Mouse (Mus musculus) gastrocnemius, postnatal 36 days (tissue): Measurements from ENCODE around the gene Olfr129. TPM values are rescaled to one million over a fixed set of nuclear protein-coding genes. Genes with fewer than 3 reads are reported as not detected.

Experiments used
- DNase-seq, 2 experiments: peaks; one replicate each; pipeline ENCODE4 v3.0.0; 2022
- intact Hi-C: fragments of 180-260 bp; cut with DNase I; formaldehyde crosslinking; loops from one replicate; pipeline ENCODE4 v1.15.1; 2025
- long read RNA-seq, 2 experiments: library from polyadenylated mRNA; stranded (forward); transcript quantifications; one replicate each; pipeline ENCODE4 v2.0.0; 2021
- total RNA-seq, 2 experiments: library from RNA; stranded (reverse); gene quantifications; 2 replicates each; pipeline ENCODE4 v1.2.3; 2021

Olfr129 gene
- total RNA-seq, result not detected
- long read RNA-seq, experiment 1, result 0 reads
- long read RNA-seq, experiment 2, result 0 reads

GRCm38 (mm10) chr17:38059979-38060378, at the start of gene Olfr129:
Olfr129 (minus strand) TSS chr17:38060079.
- intact Hi-C loops, result no loop called here
- no peak for DNase-seq

- intact Hi-C loops, result no loop called here
These were observed 28.7 kb upstream of the Olfr129 start, which contains the start of gene Olfr131 for GRCm38 (mm10) chr17:38088593-38088992. Olfr131 (minus strand) TSS chr17:38088693.

GRCm38 (mm10) chr17:38082364-38082763, 22.5 kb upstream of the Olfr129 start:
- no peak for DNase-seq
- intact Hi-C loops, result no loop called here

More at GRCm38 (mm10) chr17:38088593-38088992, 28.7 kb upstream of the Olfr129 start, which contains the start of gene Olfr131:
- no peak for DNase-seq

GRCm38 (mm10) chr17:38063621-38064020, 3.7 kb upstream of the Olfr129 start, which contains the start of gene Olfr130:
Olfr130 (plus strand) TSS chr17:38063921.
- DNase-seq, result no peak
- intact Hi-C loops, result no loop called here

GRCm38 (mm10) chr17:38026297-38026696, 33.6 kb downstream of the Olfr129 start:
- intact Hi-C loops, result no loop called here
- DNase-seq, result no peak

- intact Hi-C loops, result no loop called here
- DNase-seq, result no peak
These were observed 43.5 kb downstream of the Olfr129 start for GRCm38 (mm10) chr17:38016341-38016740.

GRCm38 (mm10) chr17:38004996-38005395, 54.9 kb downstream of the Olfr129 start:
- DNase-seq, result no peak
- intact Hi-C loops, result no loop called here

Other genes starting within 250 kb of the Olfr129 start
- gene Olfr125, start 227.1 kb downstream of the Olfr129 start, total RNA-seq, result not detected
- gene Olfr126, start 212.6 kb downstream of the Olfr129 start, total RNA-seq, result not detected
- gene Olfr127, start 159.6 kb downstream of the Olfr129 start, total RNA-seq, result not detected
- gene Olfr128, start 139.5 kb downstream of the Olfr129 start, total RNA-seq, result not detected
- gene Olfr761, start 107.0 kb downstream of the Olfr129 start, total RNA-seq, result not detected
- not detected for gene Olfr130, start 3.8 kb upstream of the Olfr129 start, total RNA-seq
- not detected for gene Olfr131, start 28.6 kb upstream of the Olfr129 start, total RNA-seq
- gene Olfr132, start 74.4 kb upstream of the Olfr129 start, total RNA-seq, result not detected
- gene Olfr133, start 85.2 kb upstream of the Olfr129 start, total RNA-seq, result not detected
- gene Olfr134, start 111.3 kb upstream of the Olfr129 start, total RNA-seq, result not detected
- not detected for gene Olfr135, start 144.3 kb upstream of the Olfr129 start, total RNA-seq
- not detected for gene Olfr138, start 201.0 kb upstream of the Olfr129 start, total RNA-seq
- gene Olfr137, start 247.5 kb upstream of the Olfr129 start, total RNA-seq, result not detected